Mouse (Mus musculus): ENCODE measurements at regions not wholly inside any gene's neighbourhood (a gene's known extent, or its start where the extent isn't known, plus 50 kb on each side); places are given as distances from the start of the nearest gene placed in this dataset.
A peak's percentile ranks its signal among the peaks of the same experiment; 100 is the strongest.

DNA sequence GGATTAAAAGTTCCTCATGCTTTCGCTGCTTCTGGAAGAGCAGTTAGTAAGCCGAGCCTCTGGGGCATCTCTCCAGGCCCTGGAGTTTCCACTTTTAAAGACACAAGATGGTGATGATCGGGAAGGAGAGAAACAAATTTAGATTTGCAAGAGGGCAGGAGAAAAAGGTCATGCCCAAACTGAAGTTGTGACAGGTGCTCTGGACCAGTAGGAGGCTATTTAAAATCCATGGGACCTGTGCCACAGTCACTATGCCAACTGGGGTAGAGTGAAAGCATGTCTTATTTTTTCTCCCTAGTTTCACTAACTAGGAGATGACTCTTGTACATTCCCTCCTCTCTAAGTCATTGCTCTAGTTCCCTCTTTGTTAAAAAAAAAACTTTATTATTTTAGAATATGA lies 104.3 kb upstream of the Med14 start:
- no peak overlapping the region for H3K9ac ChIP-seq (ENCODE audit: insufficient read depth, low read depth, low read length, poor library complexity, severe bottlenecking)
- H3K36me3 ChIP-seq (ENCODE audit: control insufficient read depth, insufficient read depth, low read length, poor library complexity, severe bottlenecking) = no peaks in the 10 kb centered on the region
- H3K9me3 ChIP-seq (ENCODE audit: control insufficient read depth, insufficient read depth, low read depth, low read length) = no peaks in the 10 kb centered on the region
- 0 out of 4 replicates have a peak, but pooled peaks cover 0 to 2% of the 10 kb centered on the region in 2 experiments for H3K4me1 ChIP-seq (ENCODE audit: control insufficient read depth in 2 of 2, insufficient read depth in 2 of 2, low read length in 2 of 2, poor library complexity in 1 of 2)
- DNase-seq (ENCODE audit: low read depth, low spot score) = no peak
- no peak overlapping the region for H3K27ac ChIP-seq (ENCODE audit: insufficient read depth, low read depth, low read length, poor library complexity, severe bottlenecking)
- in situ Hi-C loops (cut with MboI; ENCODE audit: low sequenced_read_pairs in 2 of 2, unreplicated experiment in 2 of 2) = loop anchor here in 1 of 2 experiments (25.0 kb wide), 1 partner anchor 179 kb away; no protein-coding TSS in a partner anchor
- H3K4me3 ChIP-seq (ENCODE audit: insufficient read depth in 1 of 2, low read depth in 1 of 2, low read length in 2 of 2, poor library complexity in 1 of 2, severe bottlenecking in 1 of 2) = no peak overlapping the region
- TF ChIP-seq CHD2 (IDR thresholded peaks at IDR 0.05; ENCODE audit: low read depth, low read length) = no peak
- no peak for TF ChIP-seq HCFC1 (IDR thresholded peaks at IDR 0.05; ENCODE audit: borderline replicate concordance, insufficient read depth, low read length)
- TF ChIP-seq ZC3H11A (IDR thresholded peaks at IDR 0.05; ENCODE audit: borderline replicate concordance, low read depth, low read length) = no peak
- no peak for TF ChIP-seq MAFK (IDR thresholded peaks at IDR 0.05; ENCODE audit: insufficient read depth, low read depth, low read length)
- no peak for TF ChIP-seq ZNF384 (IDR thresholded peaks at IDR 0.05; ENCODE audit: low read depth, low read length)

DNA sequence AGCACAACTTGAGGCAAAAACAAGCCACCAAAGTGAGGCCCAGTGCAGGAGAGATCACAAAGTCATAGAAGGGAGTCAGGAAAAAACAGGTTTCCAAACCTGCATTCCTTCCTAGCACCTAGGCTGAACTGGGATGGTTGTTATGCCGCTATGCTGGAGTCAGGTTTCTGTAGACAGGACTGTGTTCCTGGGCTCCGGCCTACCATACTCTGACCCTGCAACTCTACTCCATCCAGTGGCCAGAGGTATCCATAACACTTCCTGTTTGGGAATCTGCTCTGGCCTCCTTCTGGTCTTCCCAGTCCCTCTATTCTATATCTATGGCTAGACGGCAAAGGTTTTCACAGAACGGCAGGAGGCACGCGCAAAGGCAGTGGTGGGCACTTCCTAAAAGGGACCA lies 98.3 kb upstream of the Med14 start:
- DNase-seq (ENCODE audit: low read depth, low spot score) = no peak
- in situ Hi-C loops (cut with MboI; ENCODE audit: low sequenced_read_pairs in 2 of 2, unreplicated experiment in 2 of 2) = loop anchor here in 1 of 2 experiments (25.0 kb wide), 1 partner anchor 173 kb away; no protein-coding TSS in a partner anchor
- H3K4me3 ChIP-seq (ENCODE audit: insufficient read depth in 1 of 2, low read depth in 1 of 2, low read length in 2 of 2, poor library complexity in 1 of 2, severe bottlenecking in 1 of 2) = no peak overlapping the region

DNA sequence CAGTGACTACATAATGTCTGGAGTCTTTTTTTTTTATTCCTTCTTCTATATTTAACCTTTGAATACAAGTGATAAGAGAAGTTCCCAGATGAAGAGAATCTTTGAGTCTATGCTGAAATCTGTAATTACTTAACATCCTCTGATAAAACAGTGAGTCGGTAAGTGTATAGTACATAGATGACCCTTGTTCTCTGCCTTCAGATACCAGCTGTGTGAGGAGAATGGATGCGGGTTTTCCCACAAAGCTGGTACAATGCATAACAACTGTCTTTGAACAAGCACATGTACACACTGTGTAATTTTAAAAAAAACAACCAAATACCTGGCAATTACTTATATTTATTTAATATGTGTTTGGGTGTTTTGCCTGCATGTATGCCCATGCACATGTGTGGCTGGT lies 96.9 kb upstream of the Med14 start:
- no peak for TF ChIP-seq ZNF384 (IDR thresholded peaks at IDR 0.05; ENCODE audit: low read depth, low read length)
- no peak for TF ChIP-seq ZC3H11A (IDR thresholded peaks at IDR 0.05; ENCODE audit: borderline replicate concordance, low read depth, low read length)
- TF ChIP-seq CHD2 (IDR thresholded peaks at IDR 0.05; ENCODE audit: low read depth, low read length) = no peak
- TF ChIP-seq HCFC1 (IDR thresholded peaks at IDR 0.05; ENCODE audit: borderline replicate concordance, insufficient read depth, low read length) = no peak
- no peak for TF ChIP-seq MAFK (IDR thresholded peaks at IDR 0.05; ENCODE audit: insufficient read depth, low read depth, low read length)
- H3K4me3 ChIP-seq (ENCODE audit: insufficient read depth in 1 of 2, low read depth in 1 of 2, low read length in 2 of 2, poor library complexity in 1 of 2, severe bottlenecking in 1 of 2) = peak overlapping the region in 1 of 2 experiments; percentile 68; a peak in 1 of 4 replicates
- H3K27ac ChIP-seq (ENCODE audit: insufficient read depth, low read depth, low read length, poor library complexity, severe bottlenecking) = no peak overlapping the region; the same call in 1 of the 2 replicates
- no peak for DNase-seq (ENCODE audit: low read depth, low spot score)
- no peaks in the 10 kb centered on the region for H3K9me3 ChIP-seq (ENCODE audit: control insufficient read depth, insufficient read depth, low read depth, low read length)
- peaks cover 2 to 5% of the 10 kb centered on the region in 2 experiments; a peak in 1 of 4 replicates for H3K4me1 ChIP-seq (ENCODE audit: control insufficient read depth in 2 of 2, insufficient read depth in 2 of 2, low read length in 2 of 2, poor library complexity in 1 of 2)
- in situ Hi-C loops (cut with MboI; ENCODE audit: low sequenced_read_pairs in 2 of 2, unreplicated experiment in 2 of 2) = loop anchor here in 1 of 2 experiments (25.0 kb wide), 1 partner anchor 171 kb away; no protein-coding TSS in a partner anchor
- H3K9ac ChIP-seq (ENCODE audit: insufficient read depth, low read depth, low read length, poor library complexity, severe bottlenecking) = no peak overlapping the region
- no peaks in the 10 kb centered on the region for H3K36me3 ChIP-seq (ENCODE audit: control insufficient read depth, insufficient read depth, low read length, poor library complexity, severe bottlenecking)

More for the DNA sequence above, 98.3 kb upstream of the Med14 start:
- Histone ChIP-seq H3K27ac (ENCODE audit: insufficient read depth, low read depth, low read length, poor library complexity, severe bottlenecking) (peak overlapping the region; percentile 13; the same call in 1 of the 2 replicates), H3K9ac (ENCODE audit: insufficient read depth, low read depth, low read length, poor library complexity, severe bottlenecking) (no peak overlapping the region), H3K36me3 (ENCODE audit: control insufficient read depth, insufficient read depth, low read length, poor library complexity, severe bottlenecking) (no peaks in the 10 kb centered on the region), H3K4me1 (ENCODE audit: control insufficient read depth in 2 of 2, insufficient read depth in 2 of 2, low read length in 2 of 2, poor library complexity in 1 of 2) (peaks cover 2 to 5% of the 10 kb centered on the region in 2 experiments; a peak in 1 of 4 replicates), H3K9me3 (ENCODE audit: control insufficient read depth, insufficient read depth, low read depth, low read length) (no peaks in the 10 kb centered on the region)
- peak; percentile 30; the same call in 1 of the 2 replicates for TF ChIP-seq ZC3H11A (IDR thresholded peaks at IDR 0.05; ENCODE audit: borderline replicate concordance, low read depth, low read length)
- TF ChIP-seq ZNF384 (IDR thresholded peaks at IDR 0.05; ENCODE audit: low read depth, low read length) = no peak

DNA sequence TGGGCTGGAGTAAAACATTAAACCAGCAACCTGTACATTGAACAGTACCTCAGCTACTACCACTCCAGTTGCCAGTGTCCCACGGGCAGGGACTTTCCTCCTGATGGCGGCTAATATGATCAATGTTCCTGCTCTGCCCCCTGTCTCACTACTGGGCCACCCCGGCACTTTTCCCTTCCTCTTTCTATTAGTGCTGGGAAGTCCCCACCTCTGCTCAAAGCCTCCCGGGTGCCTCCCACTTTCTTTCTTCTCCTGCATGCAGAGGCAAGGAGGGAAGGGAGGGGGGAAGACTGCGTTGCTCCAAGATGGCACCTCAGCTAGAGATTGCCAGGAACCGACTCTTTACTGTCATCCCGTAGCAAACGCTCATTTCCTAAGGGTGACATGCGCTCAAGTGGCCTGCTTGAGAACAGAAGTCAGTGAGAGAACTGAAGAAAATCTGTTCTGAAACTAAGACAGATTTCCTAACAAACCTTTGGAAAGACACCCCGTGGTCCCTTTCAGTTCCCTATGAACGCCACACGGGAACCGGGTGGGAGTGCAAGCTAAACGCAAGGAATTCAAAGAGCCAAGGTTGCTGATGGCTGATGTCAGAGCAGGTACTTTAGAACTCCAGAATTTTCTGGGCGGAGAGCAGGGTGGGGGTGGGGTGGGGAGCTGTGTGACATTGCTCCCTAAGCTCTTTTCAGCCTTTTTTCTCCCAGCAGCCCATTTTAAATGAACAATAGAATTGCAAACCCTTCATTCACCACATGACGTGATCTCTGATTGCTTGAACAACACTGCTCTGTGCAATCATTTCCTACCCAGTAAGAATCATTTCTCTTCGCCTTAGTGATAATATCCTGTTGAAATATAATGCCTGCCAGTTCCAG lies 96.2 kb upstream of the Med14 start:
- Histone ChIP-seq H3K9ac (ENCODE audit: insufficient read depth, low read depth, low read length, poor library complexity, severe bottlenecking) (peak overlapping the region; percentile 61), H3K4me1 (ENCODE audit: control insufficient read depth in 2 of 2, insufficient read depth in 2 of 2, low read length in 2 of 2, poor library complexity in 1 of 2) (peaks cover 2 to 7% of the 10 kb centered on the region in 2 experiments; a peak in 1 of 4 replicates), H3K4me3 (ENCODE audit: insufficient read depth in 1 of 2, low read depth in 1 of 2, low read length in 2 of 2, poor library complexity in 1 of 2, severe bottlenecking in 1 of 2) (peak overlapping the region; percentile 34 to 68), H3K27ac (ENCODE audit: insufficient read depth, low read depth, low read length, poor library complexity, severe bottlenecking) (peak overlapping the region; percentile 82), H3K36me3 (ENCODE audit: control insufficient read depth, insufficient read depth, low read length, poor library complexity, severe bottlenecking) (no peaks in the 10 kb centered on the region), H3K9me3 (ENCODE audit: control insufficient read depth, insufficient read depth, low read depth, low read length) (no peaks in the 10 kb centered on the region)
- in situ Hi-C loops (cut with MboI; ENCODE audit: low sequenced_read_pairs in 2 of 2, unreplicated experiment in 2 of 2) = loop anchor here in 1 of 2 experiments (25.0 kb wide), 1 partner anchor 171 kb away; no protein-coding TSS in a partner anchor
- DNase-seq (ENCODE audit: low read depth, low spot score) = peak; percentile 34
- TF ChIP-seq HCFC1 (IDR thresholded peaks at IDR 0.05; ENCODE audit: borderline replicate concordance, insufficient read depth, low read length) (no peak), ZNF384 (IDR thresholded peaks at IDR 0.05; ENCODE audit: low read depth, low read length) (no peak), ZC3H11A (IDR thresholded peaks at IDR 0.05; ENCODE audit: borderline replicate concordance, low read depth, low read length) (no peak), MAFK (IDR thresholded peaks at IDR 0.05; ENCODE audit: insufficient read depth, low read depth, low read length) (no peak), CHD2 (IDR thresholded peaks at IDR 0.05; ENCODE audit: low read depth, low read length) (no peak)

Measured in ES-E14 (cell line).